Mouse (Mus musculus): Measurements from ENCODE around the gene Ubn2. TPM values are rescaled to one million over a fixed set of nuclear protein-coding genes. Genes with fewer than 3 reads are reported as not detected.

Ubn2 gene
- polyA plus RNA-seq, 1 experiment from 2014 or later: 16.7 TPM

Small RNA genes within 50 kb of the gene (microRNA-seq; reads per million reads assigned to microRNA genes)
- not detected for gene Mir7670

Other genes starting within 250 kb of the Ubn2 start
- 8.1 and 8.2 TPM in 2 replicates for gene D630045J12Rik, start 179.9 kb upstream of the Ubn2 start, polyA plus RNA-seq (2015; fragmentation: Nextera tagmentation; extraction: Ambion mirVana)
- gene Zc3hav1l, start 134.7 kb upstream of the Ubn2 start, polyA plus RNA-seq (2015; fragmentation: Nextera tagmentation; extraction: Ambion mirVana): 13.9 and 15.0 TPM in 2 replicates
- 2.9 and 3.3 TPM in 2 replicates for gene Zc3hav1, start 79.3 kb upstream of the Ubn2 start, polyA plus RNA-seq (2015; fragmentation: Nextera tagmentation; extraction: Ambion mirVana)
- 9.0 and 10.3 TPM in 2 replicates for gene Ttc26, start 52.5 kb upstream of the Ubn2 start, polyA plus RNA-seq (2015; fragmentation: Nextera tagmentation; extraction: Ambion mirVana)
- gene Fmc1, start 99.6 kb downstream of the Ubn2 start, polyA plus RNA-seq (2015; fragmentation: Nextera tagmentation; extraction: Ambion mirVana): 96.9 and 98.5 TPM in 2 replicates
- gene Luc7l2, start 117.4 kb downstream of the Ubn2 start, polyA plus RNA-seq (2015; fragmentation: Nextera tagmentation; extraction: Ambion mirVana): 62.8 and 64.3 TPM in 2 replicates
- gene Klrg2, start 203.3 kb downstream of the Ubn2 start, polyA plus RNA-seq (2015; fragmentation: Nextera tagmentation; extraction: Ambion mirVana): 0.45 TPM in 2 replicates
- gene Clec2l, start 229.1 kb downstream of the Ubn2 start, polyA plus RNA-seq (2015; fragmentation: Nextera tagmentation; extraction: Ambion mirVana): 2.8 and 3.4 TPM in 2 replicates